Mouse (Mus musculus) hindbrain, postnatal 0 days (tissue): ENCODE results near the gene Ddc. TPM values are rescaled to one million over a fixed set of nuclear protein-coding genes. Genes with fewer than 3 reads are reported as not detected.

Experiments
- ATAC-seq: fragments of 200-750 bp; cut with Nextera tagmentation; 2 replicates; pipeline ENCODE4 v1.8.0; 2017; ENCODE audit warnings: mild to moderate bottlenecking, moderate TSS enrichment, moderate library complexity
- DNase-seq: peaks from one replicate; pipeline ENCODE4 v3.0.0-alpha.2; 2015; ENCODE audit warnings: low spot score
- H3K27ac ChIP-seq: fragments of 300-500 bp; sonication (generic); 2 replicates; pipeline ENCODE4 v1.5.1; 2014; ENCODE audit warnings: mild to moderate bottlenecking
- H3K27me3 ChIP-seq: fragments of 300-500 bp; sonication (generic); 2 replicates; pipeline ENCODE4 v1.6.1; 2014; ENCODE audit warnings: low read length, mixed read lengths; ENCODE audit not compliant: insufficient read depth
- H3K36me3 ChIP-seq: fragments of 300-500 bp; sonication (generic); 2 replicates; pipeline ENCODE4 v1.6.1; 2014; ENCODE audit warnings: low read length, mixed read lengths; ENCODE audit not compliant: insufficient read depth
- H3K4me1 ChIP-seq: fragments of 300-500 bp; sonication (generic); 2 replicates; pipeline ENCODE4 v1.6.1; 2014; ENCODE audit warnings: antibody characterized with exemption, low read length, mixed read lengths; ENCODE audit not compliant: insufficient read depth
- H3K4me2 ChIP-seq: fragments of 300-500 bp; sonication (generic); 2 replicates; pipeline ENCODE4 v1.6.1; 2014; ENCODE audit warnings: low read depth, mild to moderate bottlenecking, low read length, moderate library complexity, mixed read lengths
- H3K4me3 ChIP-seq: fragments of 300-500 bp; sonication (generic); 2 replicates; pipeline ENCODE4 v1.5.1; 2014; ENCODE audit warnings: low read length
- H3K9ac ChIP-seq: fragments of 300-500 bp; sonication (generic); replicated peaks from 2 replicates; pipeline ENCODE4 v1.6.1; 2014; ENCODE audit warnings: mild to moderate bottlenecking, low read length, moderate library complexity, mixed read lengths
- H3K9me3 ChIP-seq: fragments of 300-500 bp; sonication (generic); 2 replicates; pipeline ENCODE4 v1.6.1; 2016; ENCODE audit warnings: low read length, mixed read lengths
- CTCF ChIP-seq: IDR thresholded peaks from 2 replicates; pipeline ENCODE4 v1.5.1; 2016; ENCODE audit warnings: antibody characterized with exemption, control low read depth, low read depth
- WGBS: fragments of 180-500 bp; shearing (Covaris S2); extraction: QIAGEN DNeasy Blood & Tissue Kit; methylation state at CpG from one replicate; pipeline ENCODE4 v1.1.7; 2014; 5-methylcytosine and 5-hydroxymethylcytosine counted together
- polyA plus RNA-seq: library from polyadenylated mRNA; unstranded; fragments of >200 nt; fragmentation: Nextera tagmentation; extraction: Ambion mirVana; gene quantifications from 2 replicates; pipeline ENCODE4 v1.2.1, GENCODE M21; 2015
- total RNA-seq: library from RNA; depleted of rRNA; stranded (reverse); fragments of >200 nt; gene quantifications from 2 replicates; pipeline ENCODE4 v1.2.3, GENCODE M21; 2014

Ddc gene
- total and polyA plus RNA-seq, 2 experiments from 2014 or later: 13.7 to 15.4 TPM

GRCm38 (mm10) chr11:11862502-11862901 is 35.4 kb downstream of the Ddc start:
- 0 out of 2 replicates have a peak, but pooled peaks cover 7% of the 10 kb centered on the region for H3K4me1 ChIP-seq
- H3K36me3 ChIP-seq: no peaks in the 10 kb centered on the region
- H3K4me2 ChIP-seq: no peak overlapping the region
- no peaks in the 10 kb centered on the region for H3K27me3 ChIP-seq
- no peak overlapping the region for H3K27ac ChIP-seq
- H3K4me3 ChIP-seq: no peak overlapping the region
- DNase-seq (no peak), ATAC-seq (no peak)
- no peak for TF ChIP-seq CTCF
- no peaks in the 10 kb centered on the region for H3K9me3 ChIP-seq
- H3K9ac ChIP-seq: no peak overlapping the region
- 82% methylated on average over 1 of the region's 1 CpGs for WGBS

- ATAC-seq (no peak), DNase-seq (no peak)
- H3K4me1 ChIP-seq: peaks cover 11% of the 10 kb centered on the region; the same call in 1 of the 2 replicates
- no peaks in the 10 kb centered on the region for H3K27me3 ChIP-seq
- H3K4me3 ChIP-seq: no peak overlapping the region
- H3K9ac ChIP-seq: no peak overlapping the region
- WGBS: 89% methylated on average over 3 of the region's 3 CpGs
- H3K4me2 ChIP-seq: no peak overlapping the region
- H3K36me3 ChIP-seq: no peaks in the 10 kb centered on the region
- no peak overlapping the region; the same call in 1 of the 2 replicates for H3K27ac ChIP-seq
- no peaks in the 10 kb centered on the region for H3K9me3 ChIP-seq
- no peak for TF ChIP-seq CTCF
These were observed 41.0 kb downstream of the Ddc start for GRCm38 (mm10) chr11:11856959-11857358.

DNA sequence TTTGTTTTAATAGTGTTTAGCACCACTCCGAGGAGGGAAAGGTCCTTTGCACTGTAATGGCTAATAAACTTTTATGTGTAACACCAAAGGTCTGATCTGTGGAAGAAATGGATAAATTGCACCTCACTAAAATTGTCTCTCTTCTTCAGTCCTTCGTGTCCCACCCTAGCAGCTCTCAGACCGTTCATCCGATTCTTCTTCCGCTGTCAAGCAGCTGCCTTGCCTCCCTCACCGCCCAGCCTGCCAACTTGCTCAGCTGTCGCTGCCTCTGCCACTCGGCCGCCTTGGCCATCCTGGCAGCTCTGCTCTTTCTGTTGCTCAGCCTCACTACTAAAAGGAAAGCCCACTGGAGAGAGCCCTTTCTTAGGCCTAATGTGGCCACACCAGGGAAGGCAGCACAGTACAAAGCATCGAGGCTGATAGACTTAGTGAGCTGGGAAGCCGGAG is 42.2 kb downstream of the Ddc start:
- Histone ChIP-seq H3K9me3 (no peaks in the 10 kb centered on the region), H3K4me1 (peaks cover 6% of the 10 kb centered on the region; the same call in 1 of the 2 replicates), H3K9ac (no peak overlapping the region), H3K27me3 (no peaks in the 10 kb centered on the region), H3K27ac (peak overlapping the region; percentile 64), H3K4me2 (no peak overlapping the region), H3K36me3 (no peaks in the 10 kb centered on the region), H3K4me3 (no peak overlapping the region)
- 16% methylated on average over 11 of the region's 11 CpGs for WGBS
- TF ChIP-seq CTCF: no peak
- DNase-seq (peak; percentile 77), ATAC-seq (peak; percentile 80)

DNA sequence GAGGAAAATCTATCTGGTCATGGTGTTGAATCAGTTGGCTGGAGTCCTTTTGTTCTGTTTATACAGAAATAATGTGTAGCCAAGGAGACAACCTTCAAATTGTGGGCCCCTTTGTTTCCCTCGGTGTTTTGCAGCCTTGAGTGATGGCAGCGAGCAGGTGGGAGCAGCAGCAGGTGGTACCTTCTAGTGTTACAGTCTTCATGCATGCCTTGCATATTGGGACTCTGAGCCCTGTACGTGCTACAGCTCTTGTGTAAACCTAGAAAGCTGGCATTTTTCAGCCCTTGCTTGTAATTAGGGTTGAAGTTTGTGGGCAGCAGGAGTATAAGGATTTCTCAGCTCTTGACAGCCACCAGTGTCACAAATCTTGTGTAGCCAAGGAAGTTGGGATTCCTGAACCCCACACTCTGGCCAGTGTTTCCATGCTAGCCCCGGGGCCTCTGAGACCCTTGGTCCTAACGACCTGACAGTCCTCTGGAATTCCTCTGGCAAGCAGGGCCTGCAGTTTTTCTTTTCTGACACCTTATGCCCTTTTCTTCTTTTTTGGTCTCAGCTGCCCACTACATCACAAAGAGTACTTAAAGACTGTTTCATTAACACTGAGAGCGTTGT is 42.8 kb downstream of the Ddc start:
- WGBS: 25% methylated on average over 6 of the region's 6 CpGs
- ATAC-seq (peak; percentile 35; the same call in 1 of the 2 replicates), DNase-seq (peak; percentile 23)
- H3K36me3 ChIP-seq: no peaks in the 10 kb centered on the region
- no peak overlapping the region for H3K27ac ChIP-seq
- no peak overlapping the region for H3K4me2 ChIP-seq
- no peak for TF ChIP-seq CTCF
- H3K27me3 ChIP-seq: no peaks in the 10 kb centered on the region
- no peak overlapping the region for H3K4me3 ChIP-seq
- H3K4me1 ChIP-seq: peaks cover 4% of the 10 kb centered on the region; the same call in 1 of the 2 replicates
- H3K9me3 ChIP-seq: no peaks in the 10 kb centered on the region
- no peak overlapping the region for H3K9ac ChIP-seq

- Histone ChIP-seq H3K27me3 (no peaks in the 10 kb centered on the region), H3K36me3 (no peaks in the 10 kb centered on the region), H3K4me2 (no peak overlapping the region), H3K4me3 (no peak overlapping the region), H3K9me3 (no peaks in the 10 kb centered on the region), H3K4me1 (peaks cover 4% of the 10 kb centered on the region; the same call in 1 of the 2 replicates), H3K9ac (no peak overlapping the region), H3K27ac (no peak overlapping the region)
- no peak for TF ChIP-seq CTCF
- DNase-seq (no peak), ATAC-seq (no peak)
- 54% methylated on average over 4 of the region's 4 CpGs for WGBS
These were observed 44.0 kb downstream of the Ddc start for GRCm38 (mm10) chr11:11853731-11854461.

DNA sequence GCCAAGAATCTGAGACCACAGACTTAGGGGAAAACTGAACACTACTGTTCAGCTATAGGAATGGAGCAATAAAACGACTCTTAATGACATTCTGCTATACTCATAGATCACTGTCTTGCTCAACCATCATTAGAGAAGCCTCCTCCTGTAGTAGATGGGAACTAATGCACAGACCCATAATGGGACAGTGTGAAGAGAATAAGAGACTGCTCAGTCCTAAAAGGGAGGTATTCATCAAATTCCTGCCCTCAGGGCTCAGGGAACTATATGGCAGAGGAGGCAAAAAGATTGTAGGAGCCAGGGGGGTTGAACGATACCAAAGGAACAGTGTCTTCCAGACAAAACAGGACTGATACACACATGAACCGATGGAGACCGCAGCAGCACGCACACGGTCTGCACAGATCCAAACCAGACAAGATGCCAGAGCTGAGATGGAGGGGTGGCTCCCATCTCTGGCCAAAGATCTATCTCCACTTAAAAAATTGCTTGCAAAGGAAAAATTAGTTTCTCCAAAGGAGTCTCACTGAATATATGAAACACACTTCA is 45.9 kb downstream of the Ddc start:
- Histone ChIP-seq H3K4me3 (no peak overlapping the region), H3K9ac (no peak overlapping the region), H3K4me2 (no peak overlapping the region), H3K27ac (no peak overlapping the region), H3K4me1 (peaks cover 4% of the 10 kb centered on the region; the same call in 1 of the 2 replicates), H3K36me3 (no peaks in the 10 kb centered on the region), H3K27me3 (no peaks in the 10 kb centered on the region), H3K9me3 (no peaks in the 10 kb centered on the region)
- DNase-seq (no peak), ATAC-seq (no peak)
- 70% methylated on average over 6 of the region's 6 CpGs for WGBS
- TF ChIP-seq CTCF: no peak
